Mouse (Mus musculus): ENCODE data around the gene Zfp428.

DNA sequence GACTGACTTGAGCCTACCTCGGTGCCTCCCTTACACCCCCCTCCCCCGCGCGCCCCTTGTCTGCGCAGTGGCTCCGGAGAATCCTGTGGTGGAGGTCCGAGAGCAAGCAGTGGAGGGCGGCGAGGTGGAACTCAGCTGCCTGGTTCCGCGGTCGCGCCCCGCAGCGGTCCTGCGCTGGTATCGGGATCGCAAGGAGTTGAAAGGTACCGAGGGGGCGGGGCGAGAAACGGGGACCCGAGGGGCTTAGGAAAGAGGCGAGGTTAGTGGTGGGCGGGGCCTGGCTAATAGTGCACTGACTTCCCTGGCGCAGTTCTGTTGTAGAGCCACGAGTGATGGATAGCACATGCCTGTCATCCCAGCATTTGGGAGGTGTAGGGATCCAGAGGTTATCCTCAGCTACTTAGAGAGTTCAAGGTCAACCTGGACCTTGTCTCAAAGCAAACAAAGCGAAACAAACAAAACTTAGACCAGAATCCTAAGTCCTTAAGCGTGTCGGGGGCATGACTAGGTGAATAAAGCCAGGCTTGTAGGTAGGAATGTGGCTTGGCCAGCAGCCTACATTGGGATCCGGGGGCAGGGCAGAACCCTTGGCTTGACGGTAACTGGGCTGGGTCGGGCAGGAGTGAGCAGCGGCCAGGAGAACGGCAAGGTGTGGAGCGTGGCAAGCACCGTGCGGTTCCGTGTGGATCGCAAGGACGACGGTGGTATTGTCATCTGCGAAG is 6.8 kb upstream of the Zfp428 start:
- TF ChIP-seq CTCF (IDR thresholded peaks at IDR 0.05; ENCODE audit: low read depth) (no peak), EP300 (IDR thresholded peaks at IDR 0.05; ENCODE audit: low read depth) (no peak)

All from heart, postnatal 0 days (tissue).